Mouse (Mus musculus): ENCODE data around the gene Bloc1s3.

Bloc1s3 gene

DNA sequence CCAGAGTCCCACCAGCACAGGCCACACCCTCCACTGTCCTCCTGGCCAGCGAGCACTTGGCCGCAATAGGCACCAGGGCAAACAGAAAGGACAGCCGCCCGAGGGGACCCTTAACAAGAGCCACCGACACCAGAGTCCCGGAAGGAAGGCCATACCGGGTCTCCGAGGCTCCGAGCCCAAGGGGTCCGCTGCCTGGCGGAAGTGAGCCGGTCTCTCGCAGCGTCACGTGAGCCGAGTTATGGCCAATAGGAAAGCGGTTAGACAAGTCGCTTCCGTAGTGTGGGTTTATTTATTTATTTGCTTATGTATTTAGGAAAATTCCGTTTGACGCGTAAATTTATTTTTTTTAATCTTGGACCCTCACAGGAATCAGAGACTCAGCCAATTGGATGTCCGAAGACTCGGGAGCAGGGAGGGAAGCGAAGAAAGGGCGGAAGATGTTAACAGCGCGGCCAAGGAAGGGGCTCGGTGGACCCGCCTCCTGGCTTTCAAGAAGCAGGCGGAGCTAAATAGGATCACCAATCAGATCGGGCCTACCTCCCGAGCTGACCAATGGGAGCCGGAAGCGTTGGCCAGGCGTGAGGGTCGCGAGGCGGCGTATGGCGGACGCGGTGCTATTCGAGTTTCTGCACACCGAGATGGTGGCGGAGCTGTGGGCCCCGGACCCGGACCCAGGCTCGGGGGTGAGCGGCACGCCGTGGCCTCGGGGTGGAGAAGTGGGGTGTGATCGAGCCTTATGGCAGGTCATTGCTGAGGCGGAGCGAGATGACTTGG lies at the start of gene Bloc1s3, which contains the start of gene Trappc6a:
Gene Bloc1s3, minus strand, starts transcription at position 218 of the 774 bp plus-strand sequence.
Gene Trappc6a, plus strand, starts transcription at position 246 of the 774 bp plus-strand sequence.
- CTCF ChIA-PET = interaction anchor here in 3 of 4 experiments (0.6 to 4.9 kb wide), 18 partner anchors 9 to 222 kb away, joined by 3 to 28 read pairs (median 4); partner anchors contain the start of gene Nkpd1 (in 2 of the 3)
- POLR2A ChIA-PET = interaction anchor here in 3 of 4 experiments (0.7 to 2.4 kb wide), 21 partner anchors 7 to 190 kb away, joined by 3 to 17 read pairs (median 3); partner anchors contain the start of genes Nkpd1 (in 2 of the 3), Exoc3l2 (in 1 of the 3) and Ppp1r37 (in 1 of the 3)

DNA sequence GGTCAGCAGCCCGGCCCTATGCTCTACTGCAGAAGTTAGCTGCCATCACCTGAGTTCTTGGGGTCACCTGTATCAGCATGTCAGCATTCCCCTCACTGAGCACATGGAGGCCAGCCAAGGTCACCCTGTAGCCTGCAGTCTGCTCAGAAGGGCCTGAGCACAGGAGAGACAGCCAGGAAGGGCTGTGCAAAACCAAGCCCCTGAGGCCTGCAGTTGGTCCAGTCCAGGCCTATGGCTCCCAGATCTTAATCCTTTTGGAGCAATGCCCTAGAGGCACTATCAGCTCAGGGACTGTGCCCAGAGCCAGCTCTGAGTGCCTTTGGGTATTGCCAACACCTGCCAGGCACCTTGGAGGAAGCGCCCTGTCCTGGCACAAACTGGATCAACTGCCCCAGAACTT lies 48.9 kb upstream of the Bloc1s3 start:
- POLR2A ChIA-PET = interaction anchor here in 3 of 4 experiments (0.7 to 1.5 kb wide), 3 partner anchors 19 to 210 kb away, joined by 4 to 9 read pairs (median 5); no protein-coding TSS in a partner anchor
- CTCF ChIA-PET = interaction anchor here in 2 of 4 experiments (0.7 to 1.7 kb wide), 5 partner anchors 26 to 135 kb away, joined by 3 to 10 read pairs (median 4); partner anchors contain the start of gene Nkpd1 (in 1 of the 2)

DNA sequence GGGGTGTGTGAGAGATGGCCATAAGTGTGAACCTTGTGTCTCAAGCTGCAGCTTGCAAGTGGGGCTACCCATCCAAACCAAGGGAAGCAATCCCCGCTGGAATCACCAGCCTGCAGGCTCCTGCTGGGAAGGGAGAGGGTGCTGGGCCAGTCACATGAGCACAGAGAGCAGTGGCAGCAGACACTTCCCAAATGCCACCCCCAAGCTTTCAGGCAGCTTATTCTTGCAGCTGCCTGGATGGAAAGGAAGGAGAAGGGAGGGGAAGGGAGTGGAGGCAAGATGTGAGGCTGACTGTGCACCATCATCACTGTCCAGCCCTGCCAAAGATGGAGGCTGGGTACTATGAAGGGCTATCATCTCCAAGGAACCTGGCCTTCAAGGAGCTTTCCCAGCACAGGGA lies 46.0 kb upstream of the Bloc1s3 start:
- POLR2A ChIA-PET = interaction anchor here in 1 of 4 experiments (1.0 to 1.6 kb wide), 4 partner anchors 18 to 39 kb away, joined by 3 to 5 read pairs (median 3); no protein-coding TSS in a partner anchor
- CTCF ChIA-PET = interaction anchor here in 2 of 4 experiments (0.5 to 1.1 kb wide), 3 partner anchors 9 to 38 kb away, joined by 3 to 7 read pairs (median 4); partner anchors contain the start of gene Nkpd1 (in 1 of the 2)

DNA sequence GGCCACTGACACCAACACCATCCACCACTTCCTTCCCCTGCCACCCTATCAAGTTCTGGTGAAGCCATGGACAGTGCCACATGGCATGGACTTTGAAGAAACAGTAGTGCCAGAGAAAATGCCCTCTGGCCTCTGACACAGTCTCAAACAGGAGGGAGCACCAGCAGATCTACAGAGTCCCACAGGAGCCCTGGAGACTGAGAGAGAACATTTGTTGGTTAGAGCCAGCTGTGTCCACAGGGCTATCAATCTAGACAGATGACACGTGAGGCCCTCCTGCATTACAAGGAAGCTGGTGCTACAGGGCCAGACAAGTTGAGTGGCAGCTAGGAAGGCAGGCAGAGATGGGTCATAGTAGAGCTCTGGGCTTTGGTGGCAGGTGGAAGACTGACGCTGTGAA lies 44.3 kb upstream of the Bloc1s3 start:
- CTCF ChIA-PET = no interaction called here

DNA sequence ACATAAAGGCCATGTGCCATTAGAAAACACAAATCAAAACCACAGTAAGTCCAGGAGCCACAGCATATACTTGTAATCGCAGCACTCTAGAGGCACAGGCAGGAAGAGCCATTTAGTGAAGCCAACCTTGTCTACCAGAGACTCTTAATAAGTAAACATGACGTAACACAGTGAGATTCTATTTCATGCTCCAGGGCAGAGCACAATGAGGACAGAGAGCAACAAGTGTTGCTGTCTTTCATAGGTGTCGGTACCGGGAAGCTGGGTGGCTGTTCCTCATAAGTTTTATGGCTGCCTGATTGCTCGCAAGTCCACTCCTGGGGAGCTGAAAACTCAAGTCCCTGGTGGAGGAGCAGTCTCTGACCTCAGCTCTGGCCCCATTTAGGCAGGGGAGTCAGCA lies 43.5 kb upstream of the Bloc1s3 start:
- POLR2A ChIA-PET = interaction anchor here in 1 of 4 experiments (1.0 kb wide), 1 partner anchor 21 kb away, joined by 5 read pairs; no protein-coding TSS in a partner anchor
- CTCF ChIA-PET = no interaction called here

More for the DNA sequence above, 44.3 kb upstream of the Bloc1s3 start:
- POLR2A ChIA-PET = interaction anchor here in 1 of 4 experiments (1.0 to 1.2 kb wide), 2 partner anchors 21 to 115 kb away, joined by 3 to 5 read pairs; no protein-coding TSS in a partner anchor

DNA sequence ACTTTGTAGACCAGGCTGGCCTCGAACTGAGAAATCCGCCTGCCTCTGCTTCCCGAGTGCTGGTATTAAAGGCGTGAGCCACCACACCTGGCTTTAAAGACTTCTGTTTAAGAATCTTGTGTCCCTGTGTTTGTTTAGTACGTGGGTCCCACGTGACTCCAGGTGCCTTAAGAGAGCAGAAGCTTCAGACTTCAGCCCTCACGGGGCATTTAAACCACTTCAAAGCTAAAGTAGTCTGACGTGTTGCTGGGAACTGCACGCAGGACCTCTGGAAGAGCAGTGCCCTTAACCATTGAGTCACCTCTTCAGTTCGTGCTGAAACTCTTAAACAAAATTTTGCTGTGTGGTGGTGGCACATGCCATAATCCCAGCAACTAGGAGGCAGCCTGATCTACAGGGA lies 41.2 kb upstream of the Bloc1s3 start:
- ChIA-PET CTCF (interaction anchor here in 1 of 4 experiments (1.0 to 1.1 kb wide), 2 partner anchors 9 to 46 kb away, joined by 3 read pairs; no protein-coding TSS in a partner anchor), POLR2A (interaction anchor here in 2 of 4 experiments (1.0 to 2.0 kb wide), 5 partner anchors 10 to 26 kb away, joined by 3 to 11 read pairs (median 4); partner anchors contain the start of gene Ppp1r37 (in 2 of the 2))

DNA sequence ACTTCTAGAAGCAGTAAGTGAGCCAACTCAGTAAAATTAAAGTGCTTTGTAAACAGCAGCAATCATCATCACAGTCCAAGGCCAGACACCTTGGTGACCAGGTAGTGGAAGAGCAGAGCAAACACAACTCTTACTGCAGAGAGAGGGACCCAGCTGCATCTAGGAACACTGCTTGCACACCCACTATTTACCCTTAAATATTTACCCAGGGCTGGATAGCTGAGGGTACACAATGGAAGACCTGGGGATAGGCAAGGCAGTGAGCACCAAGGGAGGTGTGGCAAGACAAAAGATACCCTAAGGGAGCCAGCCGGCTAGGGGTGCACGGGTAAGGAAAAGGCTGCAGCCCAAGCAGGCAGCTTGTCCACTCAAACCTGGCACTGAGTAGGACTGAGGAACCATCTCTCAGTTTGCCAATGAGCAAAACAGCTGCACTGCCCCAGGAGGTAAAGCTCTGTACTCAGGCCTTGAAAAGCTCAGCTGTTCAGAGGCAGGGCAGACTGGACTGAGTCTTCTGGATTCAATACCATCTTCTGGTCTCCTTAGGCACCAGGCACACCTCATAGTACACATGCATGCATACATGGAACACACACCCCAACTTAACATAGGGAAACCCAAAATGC lies 39.3 kb upstream of the Bloc1s3 start:
- POLR2A ChIA-PET = interaction anchor here in 2 of 4 experiments (0.8 to 1.6 kb wide), 2 partner anchors 8 to 12 kb away, joined by 3 to 7 read pairs; no protein-coding TSS in a partner anchor
- CTCF ChIA-PET = no interaction called here

DNA sequence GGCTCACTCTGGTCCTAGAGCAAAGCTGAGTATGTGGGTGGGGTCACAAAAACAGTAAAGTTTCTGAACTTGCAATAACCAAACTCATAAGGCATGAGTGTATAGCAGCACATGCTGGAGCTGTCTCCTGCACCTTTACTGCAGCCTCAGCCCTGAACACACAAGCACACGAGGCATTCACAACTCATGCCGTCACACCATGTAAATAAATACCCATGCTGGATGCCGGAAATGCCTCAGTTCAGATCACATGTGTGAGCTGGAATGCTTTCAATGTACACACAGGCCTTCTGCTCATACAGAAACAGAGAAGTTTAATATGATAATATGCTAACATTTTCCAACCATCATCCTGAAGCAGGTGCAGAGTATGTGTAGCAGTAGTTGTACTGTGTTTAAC lies 37.8 kb upstream of the Bloc1s3 start:
- POLR2A ChIA-PET = interaction anchor here in 1 of 4 experiments (0.5 to 1.3 kb wide), 6 partner anchors 9 to 241 kb away, joined by 3 to 4 read pairs (median 3); no protein-coding TSS in a partner anchor

DNA sequence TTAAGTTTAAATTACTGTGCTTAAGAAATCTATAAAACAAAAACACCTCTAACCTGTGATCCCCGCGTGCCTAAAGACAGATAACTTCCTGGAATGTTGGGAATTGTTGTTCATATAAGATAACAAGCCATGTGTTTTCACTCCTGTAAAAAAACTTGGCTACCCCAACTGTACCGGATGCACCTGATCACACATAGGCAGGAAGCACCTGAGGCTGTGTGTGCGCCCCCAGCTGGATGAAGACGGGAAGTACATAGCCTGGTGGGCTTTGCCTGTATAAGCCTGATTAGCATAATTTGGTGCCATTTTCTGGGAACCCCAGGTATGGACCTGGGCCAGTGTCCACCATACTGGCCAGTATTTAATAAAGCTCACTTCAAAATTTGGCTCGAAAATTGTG lies 35.4 kb upstream of the Bloc1s3 start:
- CTCF ChIA-PET = interaction anchor here (0.6 to 2.7 kb wide), 15 partner anchors 9 to 307 kb away, joined by 3 to 10 read pairs (median 3); no protein-coding TSS in a partner anchor

More for the DNA sequence above, 37.8 kb upstream of the Bloc1s3 start:
- CTCF ChIA-PET = interaction anchor here (0.7 to 2.7 kb wide), 4 partner anchors 8 to 135 kb away, joined by 3 to 10 read pairs (median 4); partner anchors contain the start of gene Nkpd1 (in 1 of the 4)

DNA sequence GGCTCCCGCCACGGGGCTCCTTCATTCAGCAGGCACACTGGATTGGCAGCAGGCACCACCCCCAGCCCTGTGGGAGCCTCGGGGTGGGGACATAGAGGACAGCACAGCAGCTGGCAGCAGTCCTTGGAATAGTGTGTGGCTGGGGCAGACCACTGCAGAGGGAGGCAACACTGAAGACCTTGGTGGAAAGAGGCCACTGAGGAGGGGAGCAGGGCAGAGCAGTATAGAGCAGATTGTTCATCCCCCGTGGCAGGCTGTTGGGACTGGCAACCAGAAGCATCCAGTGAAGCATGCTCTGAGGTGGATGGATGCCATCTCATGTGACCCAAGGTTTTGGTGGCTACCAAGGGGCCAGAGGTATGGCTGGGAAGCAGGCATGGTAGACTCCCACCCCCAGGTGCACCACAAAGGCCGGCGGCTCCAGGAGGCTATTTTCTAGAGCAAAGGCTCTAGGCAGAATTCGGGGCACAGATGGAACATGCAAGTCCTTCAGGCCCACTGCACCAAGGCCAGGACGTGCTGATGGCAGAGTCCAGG lies 34.1 kb upstream of the Bloc1s3 start:
- POLR2A ChIA-PET = interaction anchor here in 2 of 4 experiments (0.6 to 1.6 kb wide), 4 partner anchors 11 to 62 kb away, joined by 3 to 4 read pairs (median 4); partner anchors contain the start of gene Clasrp (in 1 of the 2)
- CTCF ChIA-PET = interaction anchor here in 2 of 4 experiments (1.1 to 3.0 kb wide), 4 partner anchors 11 to 247 kb away, joined by 3 to 12 read pairs (median 4); no protein-coding TSS in a partner anchor

More for the DNA sequence above, 35.4 kb upstream of the Bloc1s3 start:
- POLR2A ChIA-PET = interaction anchor here in 2 of 4 experiments (1.0 to 1.8 kb wide), 10 partner anchors 13 to 137 kb away, joined by 3 to 10 read pairs (median 4); partner anchors contain the start of gene Nkpd1 (in 1 of the 2)

DNA sequence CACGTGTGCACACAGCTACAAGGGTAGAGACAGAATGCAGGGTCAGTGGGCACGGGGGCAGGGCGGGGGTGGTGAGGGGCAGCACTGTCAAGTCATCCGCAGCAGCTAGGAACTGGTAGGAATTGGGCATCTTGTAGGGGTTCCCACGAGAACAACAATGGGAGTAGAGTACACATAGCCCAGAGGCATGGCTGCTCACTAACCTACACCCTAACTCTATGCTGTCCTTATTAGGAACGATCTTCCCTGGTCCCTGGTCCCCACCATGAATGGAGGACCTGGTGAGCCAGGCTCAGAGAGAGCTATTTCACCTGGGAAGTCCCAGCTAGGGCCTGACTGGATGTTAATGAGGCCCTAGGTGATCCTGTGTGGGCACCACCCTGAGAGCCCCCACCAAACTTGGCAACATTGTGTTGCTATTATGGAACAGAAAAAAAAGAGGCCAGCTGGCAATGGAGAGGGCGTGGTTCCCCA lies 33.6 kb upstream of the Bloc1s3 start:
- POLR2A ChIA-PET = interaction anchor here in 2 of 4 experiments (0.6 to 1.6 kb wide), 3 partner anchors 18 to 80 kb away, joined by 3 to 4 read pairs (median 3); no protein-coding TSS in a partner anchor
- CTCF ChIA-PET = interaction anchor here in 3 of 4 experiments (0.7 to 3.0 kb wide), 3 partner anchors 11 to 47 kb away, joined by 3 to 12 read pairs (median 4); no protein-coding TSS in a partner anchor

DNA sequence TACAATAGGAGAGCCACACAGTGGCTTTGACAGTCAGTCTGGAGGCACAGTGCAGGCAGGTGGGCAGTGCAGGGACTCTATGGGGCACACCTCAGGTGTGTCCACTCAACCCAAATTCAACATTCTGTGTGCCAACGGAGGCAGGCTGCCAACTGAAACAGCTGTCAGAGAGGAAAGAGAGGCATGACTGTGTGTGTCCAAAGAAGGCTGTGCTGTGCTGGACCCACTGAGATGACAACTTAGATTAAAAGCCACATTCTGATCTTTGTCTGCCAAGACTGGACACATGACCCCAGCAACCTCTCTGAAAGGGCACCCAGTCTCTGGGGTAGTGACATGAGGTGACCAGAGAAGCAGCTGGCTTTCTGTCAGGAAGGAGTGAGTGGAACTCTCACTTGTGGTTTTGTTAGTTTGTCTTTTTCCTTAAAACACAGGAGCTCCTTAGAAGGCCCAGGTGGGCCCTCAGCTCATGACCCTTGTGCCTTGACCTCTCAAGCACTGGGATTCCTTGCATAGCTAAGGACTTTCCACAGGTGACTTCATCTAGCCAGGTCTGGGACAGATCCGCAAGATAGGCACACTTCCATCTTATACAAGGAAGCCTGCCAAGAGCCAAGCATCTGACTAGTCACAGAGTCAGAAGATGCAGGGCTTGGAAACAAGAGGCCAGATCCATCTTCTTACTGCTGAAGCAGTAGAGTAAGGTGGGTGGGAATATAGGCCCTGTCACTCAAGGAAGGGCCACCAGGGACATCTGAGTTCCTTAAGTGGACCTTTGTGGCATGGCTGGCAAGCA lies 32.8 kb upstream of the Bloc1s3 start:
- ChIA-PET CTCF (interaction anchor here in 3 of 4 experiments (0.7 to 3.0 kb wide), 3 partner anchors 10 to 48 kb away, joined by 3 to 12 read pairs (median 4); no protein-coding TSS in a partner anchor), POLR2A (interaction anchor here in 1 of 4 experiments (0.7 to 1.6 kb wide), 2 partner anchors 19 to 81 kb away, joined by 3 to 4 read pairs; no protein-coding TSS in a partner anchor)

DNA sequence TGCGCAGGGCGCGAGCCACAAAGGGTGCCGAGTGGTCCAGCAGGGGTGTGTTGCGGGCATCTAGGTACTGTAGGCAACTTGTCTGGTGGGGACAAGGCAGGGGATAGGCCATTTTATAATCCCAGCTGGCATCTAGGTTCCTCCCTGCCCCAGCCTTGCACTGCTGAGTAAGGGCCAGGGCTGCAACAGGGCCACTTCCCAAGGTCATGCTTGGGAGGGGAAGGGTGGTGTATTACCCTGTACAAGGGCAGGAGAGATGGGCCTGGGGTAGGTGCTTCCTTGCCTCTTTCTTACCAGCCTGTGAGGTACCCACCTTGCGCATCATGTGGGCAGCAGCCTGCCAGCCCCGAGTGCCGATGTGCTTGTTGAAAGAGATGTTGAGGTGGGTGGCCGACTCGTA lies 26.5 kb upstream of the Bloc1s3 start:
- CTCF ChIA-PET = interaction anchor here in 1 of 4 experiments (1.0 to 1.4 kb wide), 2 partner anchors 10 to 55 kb away, joined by 3 read pairs; no protein-coding TSS in a partner anchor
- POLR2A ChIA-PET = interaction anchor here in 1 of 4 experiments (0.9 kb wide), 1 partner anchor 68 kb away, joined by 3 read pairs; no protein-coding TSS in a partner anchor

DNA sequence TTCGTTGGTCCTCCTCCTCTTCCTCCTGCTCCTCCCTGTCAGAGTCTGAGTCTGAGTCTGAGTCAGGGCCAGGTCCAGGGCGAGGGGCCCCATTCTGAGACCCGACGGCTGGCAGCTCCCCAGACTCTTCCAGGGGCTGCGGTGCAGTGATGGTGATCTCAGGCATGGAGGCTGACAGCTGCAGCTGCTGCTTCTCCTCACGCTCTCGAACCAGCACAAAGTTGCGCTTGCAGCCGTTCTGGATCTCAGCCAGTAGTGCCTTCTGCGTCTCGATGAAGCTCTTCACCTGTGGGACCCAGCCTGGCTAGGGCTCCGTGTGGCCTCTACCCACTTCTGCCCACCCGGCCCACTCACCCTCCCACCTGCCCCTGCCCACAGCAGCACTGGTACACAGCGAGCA lies 24.1 kb upstream of the Bloc1s3 start:
- ChIA-PET CTCF (interaction anchor here in 2 of 4 experiments (1.0 to 2.3 kb wide), 5 partner anchors 12 to 127 kb away, joined by 3 to 5 read pairs (median 4); partner anchors contain the start of genes Ckm (in 1 of the 2) and Nkpd1 (in 1 of the 2)), POLR2A (interaction anchor here in 3 of 4 experiments (0.6 to 6.0 kb wide), 12 partner anchors 14 to 107 kb away, joined by 3 to 43 read pairs (median 4); partner anchors contain the start of gene Nkpd1 (in 2 of the 3))

DNA sequence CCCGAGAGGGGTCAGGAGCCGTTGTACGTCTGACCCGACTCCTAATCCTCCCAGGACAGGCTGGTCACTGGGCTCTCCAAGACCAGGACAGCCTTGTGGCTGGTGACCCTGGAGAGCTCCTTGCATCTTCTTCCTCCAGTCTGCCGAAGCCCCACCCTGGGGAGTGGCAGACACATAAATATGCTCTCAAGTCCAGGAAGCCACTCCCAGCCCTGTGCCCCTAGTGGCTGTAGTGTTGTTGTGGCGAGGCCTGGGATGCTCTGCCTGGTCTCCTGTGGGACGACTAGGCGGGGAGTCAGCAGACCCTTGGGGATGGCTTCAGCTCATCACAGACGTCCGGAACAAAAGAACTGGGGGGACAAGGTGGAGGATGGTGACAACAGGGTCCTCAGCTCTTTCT lies 22.9 kb upstream of the Bloc1s3 start:
- POLR2A ChIA-PET = interaction anchor here in 3 of 4 experiments (0.6 to 6.0 kb wide), 34 partner anchors 8 to 185 kb away, joined by 3 to 43 read pairs (median 4); partner anchors contain the start of genes Nkpd1 (in 2 of the 3), Ppp1r37 (in 2 of the 3), Apoc1 (in 1 of the 3) and Apoe (in 1 of the 3)
- CTCF ChIA-PET = interaction anchor here (0.6 to 2.6 kb wide), 31 partner anchors 8 to 477 kb away, joined by 3 to 14 read pairs (median 4); partner anchors contain the start of genes Nkpd1 (in 3 of the 4) and Rsph6a (in 1 of the 4)

DNA sequence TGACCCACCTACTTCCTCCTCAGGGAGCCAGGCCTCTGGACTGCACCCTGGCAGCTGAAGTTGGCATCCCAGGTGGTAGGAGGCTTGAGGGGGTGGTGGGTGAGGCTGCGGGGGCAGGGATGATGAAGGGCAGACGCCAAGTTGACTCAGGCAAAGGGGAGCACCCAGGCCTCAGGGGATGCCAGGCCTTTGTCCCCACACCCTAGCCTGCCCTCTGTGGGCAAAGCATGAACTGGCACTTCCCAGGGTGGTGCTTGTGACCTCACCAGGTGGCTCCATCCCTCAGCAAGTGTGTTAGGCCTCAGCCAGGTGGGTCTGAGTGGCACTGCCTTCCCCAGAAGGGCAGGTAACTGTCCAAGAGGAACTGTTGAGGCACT lies 16.9 kb upstream of the Bloc1s3 start:
- ChIA-PET POLR2A (interaction anchor here in 3 of 4 experiments (0.5 to 1.8 kb wide), 4 partner anchors 30 to 139 kb away, joined by 3 to 5 read pairs (median 4); no protein-coding TSS in a partner anchor), CTCF (interaction anchor here (0.6 to 2.0 kb wide), 11 partner anchors 18 to 161 kb away, joined by 3 to 13 read pairs (median 3); partner anchors contain the start of gene Ppp1r37 (in 1 of the 4))

Measured in embryonic stem cell, embryonic (primary cell).